Mouse (Mus musculus): ENCODE results near the gene Tomm70a. TPM values are rescaled to one million over a fixed set of nuclear protein-coding genes. Genes with fewer than 3 reads are reported as not detected.

Gene Tomm70a
- polyA plus RNA-seq (2012; rRNA removed) (10.5 and 15.9 TPM in 2 replicates), polyA plus RNA-seq (2014; fragmentation: Nextera tagmentation; extraction: Ambion mirVana) (28.2 and 30.2 TPM in 2 replicates)

GRCm38 (mm10) chr16:57120913-57121815 lies at the start of gene Tomm70a:
Gene Tomm70a (plus strand): TSS chr16:57121703.
- peaks cover 2 to 15% of the 10 kb centered on the region in 2 experiments; a peak in 3 of 4 replicates for H3K4me1 ChIP-seq (replicated peaks; ENCODE audit: control insufficient read depth in 2 of 2, insufficient read depth in 2 of 2, low read length in 1 of 2)
- DNase-seq (ENCODE audit: low read depth in 3 of 3, low spot score in 3 of 3), result peak; percentile 81 to 85 (median 82)
- no peaks in the 10 kb centered on the region; the same call in 1 of the 2 replicates for H3K36me3 ChIP-seq (replicated peaks; ENCODE audit: control insufficient read depth, insufficient read depth, low read depth)
- H3K27me3 ChIP-seq (ENCODE audit: control insufficient read depth, insufficient read depth, low read length), result no peaks in the 10 kb centered on the region
- peak within 1 kb of the TSS; percentile 97 for H3K9ac ChIP-seq (replicated peaks)
- TF ChIP-seq EP300 (IDR thresholded peaks at IDR 0.05; ENCODE audit: low read depth), result no peak
- TF ChIP-seq CTCF (IDR thresholded peaks at IDR 0.05; ENCODE audit: low read depth), result no peak
- H3K9me3 ChIP-seq (ENCODE audit: control insufficient read depth, low read length), result no peaks in the 10 kb centered on the region
- H3K4me3 ChIP-seq (ENCODE audit: insufficient read depth in 1 of 2, low read depth in 2 of 2, low read length in 2 of 2), result peak within 1 kb of the TSS; percentile 74 to 98
- H3K4me2 ChIP-seq (ENCODE audit: low read depth), result peak within 1 kb of the TSS; percentile 83
- ATAC-seq (ENCODE audit: insufficient read depth), result peak; percentile 99
- peak within 1 kb of the TSS; percentile 66 for H3K27ac ChIP-seq
- under 1% methylated on average over 36 of the region's 37 CpGs for WGBS (ENCODE audit: insufficient replicate concordance)

GRCm38 (mm10) chr16:57075986-57076385 lies 45.5 kb upstream of the Tomm70a start:
- 49% methylated on average over 7 of the region's 7 CpGs for WGBS (ENCODE audit: insufficient replicate concordance)
- Histone ChIP-seq H3K4me3 (ENCODE audit: insufficient read depth in 1 of 2, low read depth in 2 of 2, low read length in 2 of 2) (no peak overlapping the region), H3K36me3 (replicated peaks; ENCODE audit: control insufficient read depth, insufficient read depth, low read depth) (no peaks in the 10 kb centered on the region), H3K9ac (replicated peaks) (no peak overlapping the region), H3K4me1 (replicated peaks; ENCODE audit: control insufficient read depth in 2 of 2, insufficient read depth in 2 of 2, low read length in 1 of 2) (no peaks in the 10 kb centered on the region), H3K9me3 (ENCODE audit: control insufficient read depth, low read length) (no peaks in the 10 kb centered on the region), H3K27ac (no peak overlapping the region), H3K27me3 (ENCODE audit: control insufficient read depth, insufficient read depth, low read length) (no peaks in the 10 kb centered on the region), H3K4me2 (ENCODE audit: low read depth) (no peak overlapping the region)
- TF ChIP-seq EP300 (IDR thresholded peaks at IDR 0.05; ENCODE audit: low read depth) (no peak), CTCF (IDR thresholded peaks at IDR 0.05; ENCODE audit: low read depth) (no peak)
- DNase-seq (ENCODE audit: low read depth in 3 of 3, low spot score in 3 of 3) (no peak), ATAC-seq (ENCODE audit: insufficient read depth) (no peak)

GRCm38 (mm10) chr16:57079577-57079976 lies 41.9 kb upstream of the Tomm70a start:
- TF ChIP-seq EP300 (IDR thresholded peaks at IDR 0.05; ENCODE audit: low read depth) (no peak), CTCF (IDR thresholded peaks at IDR 0.05; ENCODE audit: low read depth) (no peak)
- Histone ChIP-seq H3K4me1 (replicated peaks; ENCODE audit: control insufficient read depth in 2 of 2, insufficient read depth in 2 of 2, low read length in 1 of 2) (no peaks in the 10 kb centered on the region), H3K4me3 (ENCODE audit: insufficient read depth in 1 of 2, low read depth in 2 of 2, low read length in 2 of 2) (no peak overlapping the region), H3K27me3 (ENCODE audit: control insufficient read depth, insufficient read depth, low read length) (no peaks in the 10 kb centered on the region), H3K36me3 (replicated peaks; ENCODE audit: control insufficient read depth, insufficient read depth, low read depth) (no peaks in the 10 kb centered on the region), H3K4me2 (ENCODE audit: low read depth) (no peak overlapping the region), H3K27ac (no peak overlapping the region), H3K9ac (replicated peaks) (no peak overlapping the region), H3K9me3 (ENCODE audit: control insufficient read depth, low read length) (no peaks in the 10 kb centered on the region)
- WGBS (ENCODE audit: insufficient replicate concordance), result 39% methylated on average over 4 of the region's 4 CpGs
- ATAC-seq (ENCODE audit: insufficient read depth), result no peak
- DNase-seq (ENCODE audit: low read depth in 3 of 3, low spot score in 3 of 3), result no peak

- no peak for ATAC-seq (ENCODE audit: insufficient read depth)
These were observed 29.0 kb upstream of the Tomm70a start for GRCm38 (mm10) chr16:57092460-57092859.

GRCm38 (mm10) chr16:57092911-57093605 lies 28.4 kb upstream of the Tomm70a start:
- Histone ChIP-seq H3K9ac (replicated peaks) (no peak overlapping the region), H3K4me1 (replicated peaks; ENCODE audit: control insufficient read depth in 2 of 2, insufficient read depth in 2 of 2, low read length in 1 of 2) (no peaks in the 10 kb centered on the region), H3K9me3 (ENCODE audit: control insufficient read depth, low read length) (no peaks in the 10 kb centered on the region), H3K4me3 (ENCODE audit: insufficient read depth in 1 of 2, low read depth in 2 of 2, low read length in 2 of 2) (no peak overlapping the region), H3K27me3 (ENCODE audit: control insufficient read depth, insufficient read depth, low read length) (no peaks in the 10 kb centered on the region), H3K4me2 (ENCODE audit: low read depth) (no peak overlapping the region), H3K36me3 (replicated peaks; ENCODE audit: control insufficient read depth, insufficient read depth, low read depth) (no peaks in the 10 kb centered on the region), H3K27ac (no peak overlapping the region)
- ATAC-seq (ENCODE audit: insufficient read depth) (no peak), DNase-seq (ENCODE audit: low read depth in 3 of 3, low spot score in 3 of 3) (no peak)
- WGBS (ENCODE audit: insufficient replicate concordance), result 51% methylated on average over 6 of the region's 6 CpGs
- TF ChIP-seq CTCF (IDR thresholded peaks at IDR 0.05; ENCODE audit: low read depth) (no peak), EP300 (IDR thresholded peaks at IDR 0.05; ENCODE audit: low read depth) (no peak)

More at GRCm38 (mm10) chr16:57092460-57092859, 29.0 kb upstream of the Tomm70a start:
- WGBS (ENCODE audit: insufficient replicate concordance), result 27% methylated on average over 4 of the region's 4 CpGs
- H3K9me3 ChIP-seq (ENCODE audit: control insufficient read depth, low read length), result no peaks in the 10 kb centered on the region
- TF ChIP-seq EP300 (IDR thresholded peaks at IDR 0.05; ENCODE audit: low read depth), result no peak
- peak; percentile 45 for TF ChIP-seq CTCF (IDR thresholded peaks at IDR 0.05; ENCODE audit: low read depth)
- no peak overlapping the region for H3K9ac ChIP-seq (replicated peaks)
- H3K4me1 ChIP-seq (replicated peaks; ENCODE audit: control insufficient read depth in 2 of 2, insufficient read depth in 2 of 2, low read length in 1 of 2), result no peaks in the 10 kb centered on the region
- no peaks in the 10 kb centered on the region for H3K27me3 ChIP-seq (ENCODE audit: control insufficient read depth, insufficient read depth, low read length)
- peak in 2 of 3 experiments; percentile 3 to 4 for DNase-seq (ENCODE audit: low read depth in 3 of 3, low spot score in 3 of 3)
- no peaks in the 10 kb centered on the region for H3K36me3 ChIP-seq (replicated peaks; ENCODE audit: control insufficient read depth, insufficient read depth, low read depth)
- no peak overlapping the region for H3K4me2 ChIP-seq (ENCODE audit: low read depth)
- H3K4me3 ChIP-seq (ENCODE audit: insufficient read depth in 1 of 2, low read depth in 2 of 2, low read length in 2 of 2), result no peak overlapping the region
- no peak overlapping the region for H3K27ac ChIP-seq
